Mouse (Mus musculus) ES-E14 (cell line): ENCODE measurements around the gene Ugt1a8. TPM values are rescaled to one million over a fixed set of nuclear protein-coding genes. Genes with fewer than 3 reads are reported as not detected.
"Not testable (repeated sequence)": the region's sequence is repeated elsewhere in the genome, so short reads cannot be mapped to it uniquely, and the experiment has no call there.

Source experiments
- DNase-seq: peaks from one replicate; pipeline ENCODE4 v3.0.0-alpha.2; 2013; ENCODE audit warnings: low read depth, low spot score
- H3K27ac ChIP-seq: 2 replicates; pipeline ENCODE4 v1.5.1; 2012; ENCODE audit warnings: low read depth, mild to moderate bottlenecking, low read length, moderate library complexity, mixed read lengths; ENCODE audit not compliant: poor library complexity, insufficient read depth, severe bottlenecking
- H3K36me3 ChIP-seq: 2 replicates; pipeline ENCODE4 v1.6.1; 2012; ENCODE audit warnings: mild to moderate bottlenecking, low read length, moderate library complexity, mixed read lengths; ENCODE audit not compliant: control insufficient read depth, poor library complexity, insufficient read depth, severe bottlenecking
- H3K4me1 ChIP-seq, 2 experiments: fragments of 150-350 bp in 1 of 2; sonication (generic) in 1 of 2; 2 replicates each; pipeline ENCODE4 v1.6.1; 2012; ENCODE audit warnings: low read length in 2 of 2, mild to moderate bottlenecking in 1 of 2, mixed read lengths in 1 of 2; ENCODE audit not compliant: control insufficient read depth in 2 of 2, insufficient read depth in 2 of 2, poor library complexity in 1 of 2
- H3K4me3 ChIP-seq, 2 experiments: fragments of 150-350 bp in 1 of 2; sonication (generic) in 1 of 2; 2 replicates each; pipeline ENCODE4 v1.5.1; 2012; ENCODE audit warnings: low read length in 2 of 2, low read depth in 1 of 2, mild to moderate bottlenecking in 1 of 2, mixed read lengths in 1 of 2; ENCODE audit not compliant: insufficient read depth in 1 of 2, poor library complexity in 1 of 2, severe bottlenecking in 1 of 2
- H3K9ac ChIP-seq: 2 replicates; pipeline ENCODE4 v1.6.1; 2012; ENCODE audit warnings: low read depth, mild to moderate bottlenecking, low read length, mixed read lengths; ENCODE audit not compliant: poor library complexity, insufficient read depth, severe bottlenecking
- H3K9me3 ChIP-seq: fragments of 150-350 bp; sonication (generic); 2 replicates; pipeline ENCODE4 v1.6.1; 2012; ENCODE audit warnings: low read depth, mild to moderate bottlenecking, low read length; ENCODE audit not compliant: control insufficient read depth, insufficient read depth
- CHD2 ChIP-seq: IDR thresholded peaks from 2 replicates; pipeline ENCODE4 v1.6.1; 2014; ENCODE audit warnings: mild to moderate bottlenecking, low read depth, low read length, inconsistent platforms
- HCFC1 ChIP-seq: IDR thresholded peaks from 2 replicates; pipeline ENCODE4 v1.6.1; 2012; ENCODE audit warnings: low read length, inconsistent platforms, borderline replicate concordance; ENCODE audit not compliant: insufficient read depth
- MAFK ChIP-seq: IDR thresholded peaks from 2 replicates; pipeline ENCODE4 v1.6.1; 2014; ENCODE audit warnings: mild to moderate bottlenecking, low read depth, low read length, inconsistent platforms; ENCODE audit not compliant: insufficient read depth
- ZC3H11A ChIP-seq: IDR thresholded peaks from 2 replicates; pipeline ENCODE4 v1.6.1; 2012; ENCODE audit warnings: low read depth, mild to moderate bottlenecking, inconsistent platforms, low read length, borderline replicate concordance
- ZNF384 ChIP-seq: IDR thresholded peaks from 2 replicates; pipeline ENCODE4 v1.6.1; 2012; ENCODE audit warnings: low read depth, low read length, inconsistent platforms
- in situ Hi-C, 2 experiments: fragments of 600-800 bp; cut with MboI; formaldehyde crosslinking; loops; one replicate each; pipeline ENCODE4 v1.15.1; 2025; ENCODE audit warnings: low sequenced_read_pairs in 2 of 2, inconsistent platforms in 1 of 2; ENCODE audit not compliant: unreplicated experiment in 2 of 2
- total RNA-seq: library from RNA; depleted of rRNA; stranded (reverse); fragments of 300-350 nt; gene quantifications from 2 replicates; pipeline ENCODE4 v1.2.3, GENCODE M21; 2012

The Ugt1a8 gene
- total RNA-seq, 1 experiment, result not detected

- H3K36me3 ChIP-seq, H3K9ac ChIP-seq, H3K4me3 ChIP-seq, H3K4me1 ChIP-seq, H3K27ac ChIP-seq, DNase-seq, H3K9me3 ChIP-seq, in situ Hi-C loops: not testable (repeated sequence)
Measured at GRCm38 (mm10) chr1:88121521-88121920, 33.9 kb downstream of the Ugt1a8 start.

- H3K27ac ChIP-seq, in situ Hi-C loops: not testable (repeated sequence)
Measured at GRCm38 (mm10) chr1:88125827-88126360, 38.3 kb downstream of the Ugt1a8 start.

GRCm38 (mm10) chr1:88129091-88129490 is 41.5 kb downstream of the Ugt1a8 start:
- in situ Hi-C loops, H3K36me3 ChIP-seq, H3K9ac ChIP-seq, DNase-seq, H3K27ac ChIP-seq, H3K4me3 ChIP-seq, H3K4me1 ChIP-seq, H3K9me3 ChIP-seq: not testable (repeated sequence)

More at GRCm38 (mm10) chr1:88125827-88126360, 38.3 kb downstream of the Ugt1a8 start:
- H3K36me3 ChIP-seq, DNase-seq, H3K4me3 ChIP-seq, H3K9me3 ChIP-seq, H3K4me1 ChIP-seq, H3K9ac ChIP-seq: not testable (repeated sequence)

- not testable (repeated sequence) for H3K9me3 ChIP-seq, H3K27ac ChIP-seq, H3K4me1 ChIP-seq, DNase-seq, H3K4me3 ChIP-seq, H3K9ac ChIP-seq, H3K36me3 ChIP-seq
- in situ Hi-C loops, result loop anchor here in 1 of 2 experiments (5.0 kb wide), 1 partner anchor 33 kb away; the partner anchor contains the start of gene Ugt1a7c
Measured at GRCm38 (mm10) chr1:88130223-88130622, 42.6 kb downstream of the Ugt1a8 start.

- in situ Hi-C loops, result loop anchor here in 1 of 2 experiments (5.0 kb wide), 1 partner anchor 37 kb away; the partner anchor contains the start of gene Ugt1a7c
- H3K4me3 ChIP-seq, result no peak overlapping the region
- no peaks in the 10 kb centered on the region for H3K9me3 ChIP-seq
- TF ChIP-seq ZC3H11A (no peak), CHD2 (no peak), MAFK (no peak), ZNF384 (no peak), HCFC1 (no peak)
- no peaks in the 10 kb centered on the region for H3K36me3 ChIP-seq
- no peak for DNase-seq
- H3K27ac ChIP-seq, result no peak overlapping the region
- no peak overlapping the region for H3K9ac ChIP-seq
- 0 out of 4 replicates have a peak, but pooled peaks cover 0 to 2% of the 10 kb centered on the region in 2 experiments for H3K4me1 ChIP-seq
Measured at GRCm38 (mm10) chr1:88133908-88134456, 46.4 kb downstream of the Ugt1a8 start.

GRCm38 (mm10) chr1:88134457-88135011 is 46.9 kb downstream of the Ugt1a8 start, which contains the start of gene Ugt1a6a:
Gene Ugt1a6a, plus strand, starts transcription at chr1:88134809.
- in situ Hi-C loops, result loop anchor here in 1 of 2 experiments (5.0 kb wide), 1 partner anchor 37 kb away; the partner anchor contains the start of gene Ugt1a7c
- H3K4me1 ChIP-seq, DNase-seq, H3K27ac ChIP-seq, H3K9ac ChIP-seq, H3K4me3 ChIP-seq, H3K36me3 ChIP-seq, H3K9me3 ChIP-seq: not testable (repeated sequence)

GRCm38 (mm10) chr1:88135229-88135904 is 47.8 kb downstream of the Ugt1a8 start:
- H3K4me3 ChIP-seq, in situ Hi-C loops, H3K9ac ChIP-seq, H3K27ac ChIP-seq, H3K4me1 ChIP-seq, H3K9me3 ChIP-seq, H3K36me3 ChIP-seq, DNase-seq: not testable (repeated sequence)
